Mouse (Mus musculus): ENCODE results near the gene Fibcd1.

Fibcd1 gene

GRCm38 (mm10) chr2:31845896-31846691 is at the start of gene Fibcd1:
Gene Fibcd1, minus strand, starts transcription at chr2:31846005.
- DNase-seq (ENCODE audit: extremely low read depth, low read depth, low spot score), result no peak

GRCm38 (mm10) chr2:31894221-31894870 is 48.5 kb upstream of the Fibcd1 start:
- no peak for DNase-seq (ENCODE audit: extremely low read depth, low read depth, low spot score)

DNA sequence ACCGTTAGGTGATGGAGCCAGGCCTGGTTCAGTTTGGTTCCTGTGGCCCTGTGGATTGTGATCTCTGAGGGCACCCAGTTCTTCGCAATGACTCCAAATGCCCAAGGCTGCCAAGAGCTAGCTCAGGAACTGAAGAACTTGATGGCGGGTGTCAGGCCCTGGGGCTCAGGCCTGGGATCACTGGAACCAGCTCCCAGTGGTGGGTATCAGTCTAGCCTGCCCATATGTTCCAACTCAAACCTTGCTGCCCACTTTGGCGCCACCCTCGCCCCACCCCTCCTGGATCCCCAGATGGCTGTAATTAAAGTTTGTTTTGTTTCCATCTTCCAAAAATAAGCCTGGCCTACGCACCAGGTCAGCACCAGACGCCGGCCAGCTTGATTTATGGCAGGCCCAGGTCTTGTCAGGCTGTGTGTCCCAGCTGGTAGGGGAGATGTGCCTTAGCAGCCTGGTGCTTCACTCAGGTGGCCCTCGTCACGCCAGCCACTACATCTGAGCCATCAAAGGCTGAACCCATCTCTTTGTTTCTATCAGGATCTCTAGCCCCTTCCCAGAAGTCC is 47.4 kb upstream of the Fibcd1 start:
- no peak for DNase-seq (ENCODE audit: extremely low read depth, low read depth, low spot score)

- no peak for DNase-seq (ENCODE audit: extremely low read depth, low read depth, low spot score)
These were observed 45.4 kb upstream of the Fibcd1 start for GRCm38 (mm10) chr2:31891219-31891618.

- no peak for DNase-seq (ENCODE audit: extremely low read depth, low read depth, low spot score)
These were observed 43.1 kb upstream of the Fibcd1 start for GRCm38 (mm10) chr2:31888871-31889270.

GRCm38 (mm10) chr2:31887030-31887429 is 41.2 kb upstream of the Fibcd1 start, which contains the start of gene Lamc3:
Gene Lamc3, plus strand, starts transcription at chr2:31887291.
- no peak for DNase-seq (ENCODE audit: extremely low read depth, low read depth, low spot score)

- no peak for DNase-seq (ENCODE audit: extremely low read depth, low read depth, low spot score)
These were observed 39.0 kb upstream of the Fibcd1 start for GRCm38 (mm10) chr2:31884806-31885205.

DNA sequence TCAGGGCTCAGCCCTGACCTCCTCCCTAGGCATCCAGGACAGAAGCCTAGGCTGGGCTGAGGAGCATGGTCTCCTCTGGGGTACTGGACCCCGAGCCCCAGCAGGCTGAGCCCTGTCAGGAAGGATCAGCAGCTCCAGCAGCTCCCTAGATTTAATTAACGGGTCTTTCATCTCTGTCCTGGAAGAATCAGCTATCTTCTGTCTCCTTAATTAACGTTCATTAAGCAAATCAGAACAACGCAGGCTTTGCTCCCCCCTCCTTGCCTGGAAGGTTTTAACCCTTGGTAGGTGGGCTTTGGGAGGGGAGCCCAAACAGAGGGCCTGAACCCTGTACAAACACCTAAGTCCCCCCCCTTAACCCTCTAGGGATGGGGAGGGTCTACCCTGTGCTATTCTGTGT is 37.3 kb upstream of the Fibcd1 start:
- DNase-seq (ENCODE audit: extremely low read depth, low read depth, low spot score), result no peak

- DNase-seq (ENCODE audit: extremely low read depth, low read depth, low spot score), result no peak
These were observed 35.1 kb upstream of the Fibcd1 start for GRCm38 (mm10) chr2:31880868-31881267.

DNA sequence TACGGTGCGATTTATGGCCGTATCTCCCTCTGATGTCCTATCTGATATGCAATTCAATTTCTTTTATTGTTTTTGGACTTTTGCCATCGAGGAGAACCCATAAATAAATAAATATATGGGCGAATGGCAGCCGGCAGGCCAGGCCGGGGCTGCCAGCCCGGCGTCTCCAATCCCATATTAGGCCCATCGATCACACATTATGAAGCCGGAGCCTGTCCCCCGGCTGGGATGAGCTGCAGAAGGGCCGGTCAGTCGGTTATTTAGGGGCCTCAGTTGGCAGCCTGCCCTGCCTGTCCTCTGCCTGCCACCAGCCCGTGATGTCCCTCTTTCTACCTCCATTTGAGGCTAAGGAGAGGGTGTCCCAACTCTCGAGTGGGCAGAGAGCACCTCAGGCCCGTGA is 32.8 kb upstream of the Fibcd1 start:
- DNase-seq (ENCODE audit: extremely low read depth, low read depth, low spot score), result no peak

- DNase-seq (ENCODE audit: extremely low read depth, low read depth, low spot score), result no peak
These were observed 30.6 kb upstream of the Fibcd1 start for GRCm38 (mm10) chr2:31876446-31876845.

DNA sequence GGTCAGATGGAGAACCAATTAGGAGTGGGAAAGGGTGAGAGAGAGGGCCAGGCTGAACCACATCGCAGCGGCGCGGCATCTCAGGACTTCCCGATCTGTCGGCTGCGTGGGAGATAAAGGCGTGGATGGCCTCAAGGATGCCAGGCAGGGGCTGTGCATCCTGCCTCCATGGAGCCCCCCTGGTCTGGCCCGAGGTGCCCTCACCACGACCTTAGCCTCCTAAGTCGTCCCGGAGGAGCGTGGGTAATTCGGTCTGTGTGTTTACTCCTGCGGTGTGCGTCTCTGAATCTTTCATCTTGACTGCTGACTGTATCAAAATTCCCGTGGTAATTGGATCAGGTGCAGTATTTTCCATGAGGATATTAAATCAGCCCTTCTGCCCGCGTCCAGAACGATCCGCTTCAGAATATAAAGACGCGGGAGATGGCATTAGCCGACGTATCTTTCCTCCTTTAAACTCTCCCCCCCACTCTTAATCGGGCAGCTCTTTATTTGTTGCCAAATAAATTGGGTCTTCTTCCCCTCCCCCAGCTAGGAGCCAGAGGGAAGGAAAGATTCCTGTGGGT is 28.6 kb upstream of the Fibcd1 start:
- no peak for DNase-seq (ENCODE audit: extremely low read depth, low read depth, low spot score)

GRCm38 (mm10) chr2:31870683-31871082 is 24.9 kb upstream of the Fibcd1 start:
- DNase-seq (ENCODE audit: extremely low read depth, low read depth, low spot score), result no peak

- DNase-seq (ENCODE audit: extremely low read depth, low read depth, low spot score), result no peak
These were observed 23.9 kb upstream of the Fibcd1 start for GRCm38 (mm10) chr2:31869692-31870091.

DNA sequence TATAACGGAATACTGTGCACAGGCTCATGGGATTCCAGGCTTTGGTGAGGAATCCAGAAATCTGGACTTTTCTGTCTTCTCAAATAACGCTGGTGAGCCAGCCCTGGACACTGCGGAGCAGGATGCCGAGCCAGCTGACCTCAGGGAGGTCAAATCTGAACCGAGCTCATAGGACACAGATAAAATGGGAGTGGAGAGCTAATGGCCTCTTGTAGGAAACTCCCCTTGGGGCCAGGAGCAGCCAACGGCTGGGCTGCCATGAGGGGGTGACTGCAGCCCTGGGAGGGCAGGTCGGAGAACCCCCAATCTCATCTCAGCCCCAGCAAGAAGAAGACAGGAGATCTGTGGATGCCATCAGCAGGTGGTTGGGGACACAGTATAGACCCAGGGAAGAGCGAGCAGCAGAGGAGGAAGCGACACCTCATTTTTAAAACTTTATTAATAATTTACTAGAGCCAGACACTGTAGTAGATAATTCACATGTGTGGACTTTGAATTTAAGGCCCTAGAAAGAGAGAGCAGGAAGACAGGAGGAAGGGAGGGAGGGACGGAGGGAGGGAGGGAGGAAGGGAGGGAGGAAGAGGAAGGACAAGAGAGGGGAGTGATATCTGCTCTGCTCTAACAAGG is 22.8 kb upstream of the Fibcd1 start:
- DNase-seq (ENCODE audit: extremely low read depth, low read depth, low spot score), result no peak

GRCm38 (mm10) chr2:31867773-31868537 is 22.1 kb upstream of the Fibcd1 start:
- DNase-seq (ENCODE audit: extremely low read depth, low read depth, low spot score), result no peak

DNA sequence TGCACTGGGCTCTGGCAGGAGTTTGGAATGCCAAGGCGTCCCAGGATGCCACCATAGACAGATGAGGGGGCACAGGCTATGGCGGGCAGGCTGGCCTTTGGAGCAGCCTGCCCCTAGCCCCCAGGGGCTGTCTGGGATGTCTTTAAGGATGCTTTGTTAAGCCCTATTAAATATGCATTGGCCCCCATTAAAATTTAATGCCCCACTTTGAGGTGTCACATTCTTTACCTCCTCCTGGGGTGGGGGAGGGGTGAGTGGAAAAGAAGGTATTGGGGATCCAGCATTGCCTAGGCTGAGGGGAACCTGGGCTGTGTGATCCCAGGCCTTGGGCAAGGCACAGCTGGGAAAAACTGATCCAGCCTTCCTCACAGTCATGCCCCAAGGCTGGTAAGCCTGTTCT is 20.0 kb upstream of the Fibcd1 start:
- no peak for DNase-seq (ENCODE audit: extremely low read depth, low read depth, low spot score)

DNA sequence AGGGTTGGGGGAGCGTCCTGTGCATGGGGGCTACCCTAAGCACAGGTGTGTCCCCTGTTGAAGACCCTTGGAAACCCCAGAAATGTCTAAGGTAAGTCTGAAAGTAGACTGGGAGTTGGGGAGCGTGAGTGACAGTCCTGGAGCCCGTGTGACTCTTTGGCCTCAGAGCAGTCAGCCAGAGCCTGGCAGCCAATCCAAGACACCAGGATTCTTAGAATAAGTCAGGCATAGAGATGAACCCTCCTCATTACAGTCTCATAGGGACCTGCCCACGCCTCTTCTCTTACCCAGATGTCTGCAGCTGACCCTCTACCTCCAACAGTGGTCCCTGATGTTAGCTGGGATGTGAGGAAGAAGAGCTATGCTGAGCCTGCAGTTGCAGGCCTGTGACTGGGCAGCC is 19.5 kb upstream of the Fibcd1 start:
- no peak for DNase-seq (ENCODE audit: extremely low read depth, low read depth, low spot score)

DNA sequence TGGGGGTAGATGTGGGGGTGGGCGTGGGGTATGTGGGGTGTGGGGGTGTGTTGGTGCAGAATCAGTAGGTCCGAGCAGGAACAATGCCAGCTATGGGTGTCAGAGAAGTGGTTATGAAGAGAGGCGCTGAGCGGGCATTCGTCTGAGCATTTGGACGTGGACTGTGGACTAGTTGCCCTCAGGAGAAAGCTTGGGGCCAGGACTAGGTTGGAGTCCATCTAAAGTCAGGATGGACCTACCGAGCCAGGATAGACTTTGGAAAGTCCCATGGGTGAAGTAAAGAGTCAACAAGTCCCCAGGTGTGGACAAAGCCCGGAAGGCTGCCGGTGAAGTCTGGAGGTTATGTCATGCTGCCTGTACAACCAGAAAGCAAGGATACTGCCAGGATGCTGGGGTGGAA is 19.1 kb upstream of the Fibcd1 start:
- DNase-seq (ENCODE audit: extremely low read depth, low read depth, low spot score), result no peak

DNA sequence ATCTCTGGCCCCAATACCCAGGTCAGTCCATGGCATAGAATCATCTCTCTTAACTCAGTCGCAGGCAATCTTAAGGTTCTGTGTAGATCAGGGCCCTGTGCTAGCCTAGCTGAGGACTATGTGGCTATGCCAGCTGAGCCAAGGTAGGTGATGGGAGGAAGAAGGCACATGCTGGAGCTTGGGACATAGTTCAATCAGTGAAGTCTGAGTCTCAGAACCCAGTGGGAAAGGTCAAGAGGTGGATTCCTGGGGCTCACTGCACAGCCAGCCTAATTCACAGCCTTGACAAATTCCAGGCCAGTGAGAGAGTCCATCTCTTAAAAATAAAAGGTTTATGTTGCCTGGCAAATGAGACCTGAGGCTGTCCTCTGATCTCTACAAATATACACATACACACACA is 18.0 kb upstream of the Fibcd1 start:
- no peak for DNase-seq (ENCODE audit: extremely low read depth, low read depth, low spot score)

DNA sequence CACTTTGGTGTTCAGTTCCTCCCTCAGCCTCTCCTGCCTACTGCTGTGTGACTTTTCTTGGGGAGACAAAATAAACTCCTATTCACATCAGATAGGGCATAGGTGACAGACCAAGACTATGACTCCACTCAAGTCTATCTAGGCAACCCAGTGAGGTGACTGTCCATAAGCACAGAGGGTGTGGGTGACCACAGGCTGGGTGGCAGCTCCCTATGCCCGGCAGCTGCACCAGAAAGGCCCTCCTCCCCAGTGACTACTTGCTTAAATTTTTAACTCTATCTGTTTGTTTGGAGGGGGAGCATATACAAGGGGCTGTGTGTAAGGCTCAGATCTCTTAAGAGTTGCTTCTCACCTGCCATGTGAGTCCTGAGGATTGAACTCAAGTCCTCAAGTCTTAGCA is 17.1 kb upstream of the Fibcd1 start:
- no peak for DNase-seq (ENCODE audit: extremely low read depth, low read depth, low spot score)
